Mouse (Mus musculus): ENCODE data around the gene Panx1. TPM values are rescaled to one million over a fixed set of nuclear protein-coding genes. Genes with fewer than 3 reads are reported as not detected.

Gene Panx1
- polyA plus RNA-seq, 1 experiment from 2014 or later: 114 TPM

DNA sequence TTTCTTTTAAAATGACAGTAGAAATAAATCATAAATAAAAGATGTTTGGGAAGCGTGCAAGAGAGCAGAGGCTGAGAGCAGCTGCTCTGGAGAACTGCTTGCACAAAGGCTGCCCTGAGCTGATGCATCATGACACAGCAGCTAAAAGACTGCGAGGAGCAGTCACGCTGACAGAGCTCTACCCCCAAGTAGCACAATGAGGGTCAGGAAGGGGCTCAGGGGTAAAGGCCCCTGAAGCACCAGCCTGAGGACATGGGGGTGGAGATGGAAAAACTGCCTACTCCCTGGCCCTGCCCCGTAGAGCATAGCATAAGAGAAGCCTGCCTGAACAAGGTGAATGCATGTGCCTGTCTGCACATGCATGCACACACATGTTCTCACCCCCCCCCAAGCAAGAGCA is 8.5 kb downstream of the Panx1 start:
- peak; percentile 71 for ATAC-seq (ENCODE audit: low FRiP score)
- Histone ChIP-seq H3K36me3 (0 out of 2 replicates have a peak, but pooled peaks cover 9% of the 10 kb centered on the region), H3K9ac (no peak overlapping the region), H3K9me3 (replicated peaks) (no peaks in the 10 kb centered on the region), H3K4me2 (replicated peaks) (no peak overlapping the region), H3K4me3 (no peak overlapping the region), H3K4me1 (peaks cover 9% of the 10 kb centered on the region), H3K27me3 (no peaks in the 10 kb centered on the region), H3K27ac (peak overlapping the region; percentile 68)
- 27% methylated on average over 4 of the region's 4 CpGs for whole genome bisulfite sequencing

DNA sequence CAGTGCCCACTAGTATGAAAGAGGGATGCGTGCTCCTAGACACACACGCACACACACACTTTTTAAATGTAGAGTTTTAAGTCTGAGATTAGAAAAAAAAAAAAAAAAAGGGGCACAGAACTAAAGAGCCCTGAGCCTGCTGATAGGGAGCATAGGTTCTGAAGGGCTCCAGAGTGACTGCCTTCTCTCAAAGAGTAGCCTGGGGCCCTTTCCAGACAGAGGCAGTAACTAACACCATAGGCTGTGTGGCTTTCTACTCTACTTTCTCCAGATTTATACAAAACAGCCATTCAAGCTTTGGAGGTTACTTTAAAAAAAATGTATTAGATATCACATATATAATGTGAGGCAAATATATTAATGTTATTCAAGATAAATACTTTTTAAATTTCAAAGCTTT is 8.9 kb downstream of the Panx1 start:
- H3K9me3 ChIP-seq (replicated peaks): no peaks in the 10 kb centered on the region
- 85% methylated on average over 2 of the region's 2 CpGs for WGBS
- H3K36me3 ChIP-seq: 0 out of 2 replicates have a peak, but pooled peaks cover 13% of the 10 kb centered on the region
- H3K27me3 ChIP-seq: no peaks in the 10 kb centered on the region
- H3K4me1 ChIP-seq: peaks cover 9% of the 10 kb centered on the region
- no peak overlapping the region for H3K4me2 ChIP-seq (replicated peaks)
- H3K4me3 ChIP-seq: no peak overlapping the region
- ATAC-seq (ENCODE audit: low FRiP score): no peak
- no peak overlapping the region for H3K9ac ChIP-seq
- peak overlapping the region; percentile 68; the same call in 1 of the 2 replicates for H3K27ac ChIP-seq

DNA sequence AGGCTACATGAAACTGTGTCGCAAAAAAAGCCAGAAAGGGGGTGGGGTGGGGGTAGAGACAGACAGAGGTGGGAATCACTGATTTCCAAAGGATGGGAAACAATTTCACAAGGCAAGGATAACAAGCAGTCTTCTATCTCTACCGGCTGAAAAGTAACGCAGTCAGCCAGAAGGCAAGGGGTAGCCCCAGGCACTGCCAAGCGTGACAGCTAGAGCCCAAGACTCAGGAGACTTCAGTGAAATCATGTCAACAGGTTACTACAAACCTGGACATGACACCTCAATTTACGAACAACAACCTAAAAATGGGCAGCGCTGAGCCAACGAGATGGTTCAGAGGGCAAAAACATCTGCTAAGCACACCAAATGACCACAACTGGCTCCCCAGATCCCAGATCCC is 9.3 kb downstream of the Panx1 start:
- H3K9ac ChIP-seq: no peak overlapping the region
- 88% methylated on average over 7 of the region's 7 CpGs for WGBS
- no peak for ATAC-seq (ENCODE audit: low FRiP score)

DNA sequence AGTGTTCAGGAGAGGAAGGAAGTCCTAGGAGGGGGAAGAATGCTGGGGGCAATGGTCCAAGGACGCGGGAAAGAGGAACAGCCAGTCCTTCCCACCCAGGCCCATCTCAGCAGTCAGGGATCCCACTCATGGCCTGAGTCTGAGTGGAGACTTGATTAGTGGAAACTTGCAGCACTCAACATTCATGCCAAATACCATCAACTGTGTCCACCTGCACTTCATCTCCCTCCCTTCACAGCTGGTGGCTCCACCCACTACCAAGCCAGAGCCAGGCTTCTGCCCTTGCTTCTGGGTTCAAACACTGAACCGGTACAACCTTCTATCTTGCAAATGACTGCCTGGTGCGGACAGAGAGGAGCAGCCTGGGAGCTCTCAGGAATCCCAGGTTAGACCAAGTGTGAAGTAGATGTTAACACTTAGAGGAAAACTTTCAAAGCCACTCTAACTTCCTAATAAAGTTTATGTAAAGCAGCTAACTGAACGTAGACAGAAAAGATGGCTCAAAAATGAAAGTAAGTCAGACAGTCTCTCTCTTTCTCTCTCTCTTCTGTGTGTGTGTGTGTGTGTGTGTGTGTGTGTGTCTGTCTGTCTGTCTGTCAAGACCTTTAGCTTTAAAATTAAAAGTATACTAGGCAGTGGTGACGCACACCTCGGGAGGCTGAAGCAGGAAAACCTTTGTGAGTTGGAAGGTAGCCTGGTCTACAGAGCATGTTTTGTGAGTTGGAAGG is 10.6 kb downstream of the Panx1 start:
- Histone ChIP-seq H3K4me3 (no peak overlapping the region), H3K9ac (no peak overlapping the region), H3K4me1 (peaks cover 5% of the 10 kb centered on the region), H3K27ac (no peak overlapping the region), H3K36me3 (0 out of 2 replicates have a peak, but pooled peaks cover 13% of the 10 kb centered on the region), H3K9me3 (replicated peaks) (no peaks in the 10 kb centered on the region), H3K27me3 (no peaks in the 10 kb centered on the region), H3K4me2 (replicated peaks) (no peak overlapping the region)
- 84% methylated on average over 7 of the region's 7 CpGs for WGBS
- no peak for ATAC-seq (ENCODE audit: low FRiP score)

More for the DNA sequence above, 9.3 kb downstream of the Panx1 start:
- H3K9me3 ChIP-seq (replicated peaks): no peaks in the 10 kb centered on the region
- no peak overlapping the region for H3K4me2 ChIP-seq (replicated peaks)
- H3K4me3 ChIP-seq: no peak overlapping the region
- H3K27ac ChIP-seq: no peak overlapping the region
- H3K4me1 ChIP-seq: peaks cover 5% of the 10 kb centered on the region
- 0 out of 2 replicates have a peak, but pooled peaks cover 13% of the 10 kb centered on the region for H3K36me3 ChIP-seq
- no peaks in the 10 kb centered on the region for H3K27me3 ChIP-seq

DNA sequence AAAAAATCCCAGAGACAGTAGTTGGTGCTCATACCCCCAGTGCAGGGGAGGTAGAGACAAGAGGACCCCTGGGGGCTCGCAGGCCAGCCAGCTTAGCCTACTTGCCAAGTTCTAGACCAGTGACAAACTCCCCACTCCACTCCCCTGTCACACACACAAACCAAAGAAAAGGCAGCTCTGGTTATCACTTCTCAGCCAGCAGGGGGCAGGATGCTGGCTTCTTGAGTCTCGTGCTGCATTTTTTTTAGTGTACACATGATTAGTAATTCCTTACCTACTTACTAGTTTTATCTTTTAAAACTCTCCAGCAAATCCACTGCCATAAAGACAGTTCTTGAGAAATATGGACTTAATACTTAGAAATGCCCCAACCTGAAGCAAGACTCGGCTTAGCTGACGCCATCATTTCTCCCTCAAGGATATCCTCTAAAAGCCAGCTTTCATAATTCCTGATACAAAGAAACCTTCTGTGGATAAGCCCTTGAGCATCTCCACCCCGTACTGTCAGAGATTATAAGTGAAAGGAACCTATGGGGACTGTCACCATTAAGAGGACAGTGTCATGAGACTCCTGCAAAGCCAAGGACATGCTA is 11.6 kb downstream of the Panx1 start:
- H3K4me2 ChIP-seq (replicated peaks): no peak overlapping the region
- H3K27ac ChIP-seq: no peak overlapping the region
- H3K27me3 ChIP-seq: no peaks in the 10 kb centered on the region
- H3K9me3 ChIP-seq (replicated peaks): no peaks in the 10 kb centered on the region
- H3K36me3 ChIP-seq: 0 out of 2 replicates have a peak, but pooled peaks cover 13% of the 10 kb centered on the region
- H3K4me1 ChIP-seq: peaks cover 5% of the 10 kb centered on the region
- 73% methylated on average over 5 of the region's 5 CpGs for WGBS
- H3K4me3 ChIP-seq: no peak overlapping the region
- ATAC-seq (ENCODE audit: low FRiP score): no peak
- no peak overlapping the region for H3K9ac ChIP-seq

DNA sequence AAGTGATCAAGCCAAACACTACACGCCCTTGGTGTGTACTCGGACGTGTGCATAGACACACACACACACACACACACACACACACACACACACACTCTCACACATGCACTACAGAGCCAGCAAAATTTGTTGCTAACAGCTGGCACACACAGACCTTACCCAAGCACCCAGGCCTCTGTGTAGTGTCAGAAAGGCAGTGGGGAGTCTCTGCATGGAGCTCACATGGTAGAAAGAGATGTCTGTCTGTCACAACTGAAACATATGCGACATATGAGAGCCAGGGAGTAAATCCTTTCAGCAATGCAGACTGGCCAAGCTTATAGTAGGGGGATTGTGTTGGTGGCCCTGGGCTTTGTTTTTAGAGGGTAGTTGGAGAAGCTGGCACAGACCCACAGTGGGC is 12.5 kb downstream of the Panx1 start:
- Histone ChIP-seq H3K36me3 (0 out of 2 replicates have a peak, but pooled peaks cover 13% of the 10 kb centered on the region), H3K4me2 (replicated peaks) (no peak overlapping the region), H3K9ac (0 out of 2 replicates have a peak overlapping the region, but pooled peaks have one; percentile 18), H3K4me3 (no peak overlapping the region), H3K9me3 (replicated peaks) (no peaks in the 10 kb centered on the region), H3K4me1 (peaks cover 5% of the 10 kb centered on the region), H3K27ac (no peak overlapping the region), H3K27me3 (no peaks in the 10 kb centered on the region)
- no peak for ATAC-seq (ENCODE audit: low FRiP score)
- WGBS: 87% methylated on average over 4 of the region's 4 CpGs

DNA sequence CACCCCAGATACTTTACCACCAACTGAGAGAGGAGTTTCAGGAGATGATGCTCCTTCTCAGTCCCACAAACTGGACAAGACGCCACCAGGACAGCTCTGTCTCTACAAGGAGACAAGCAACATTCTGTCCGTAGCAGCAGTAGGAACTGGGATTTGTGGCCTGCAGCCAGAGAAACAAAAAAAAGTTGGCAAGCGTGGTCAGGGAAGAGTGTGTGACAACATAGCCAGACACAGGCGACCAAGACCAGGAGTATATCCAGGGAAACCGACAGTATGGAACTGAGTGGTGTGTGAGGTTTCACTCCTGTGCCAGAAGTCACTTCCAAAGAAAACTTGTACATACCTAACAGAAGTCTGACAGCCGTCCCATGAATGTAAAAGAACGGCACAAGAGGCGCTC is 14.5 kb downstream of the Panx1 start:
- no peaks in the 10 kb centered on the region for H3K27me3 ChIP-seq

DNA sequence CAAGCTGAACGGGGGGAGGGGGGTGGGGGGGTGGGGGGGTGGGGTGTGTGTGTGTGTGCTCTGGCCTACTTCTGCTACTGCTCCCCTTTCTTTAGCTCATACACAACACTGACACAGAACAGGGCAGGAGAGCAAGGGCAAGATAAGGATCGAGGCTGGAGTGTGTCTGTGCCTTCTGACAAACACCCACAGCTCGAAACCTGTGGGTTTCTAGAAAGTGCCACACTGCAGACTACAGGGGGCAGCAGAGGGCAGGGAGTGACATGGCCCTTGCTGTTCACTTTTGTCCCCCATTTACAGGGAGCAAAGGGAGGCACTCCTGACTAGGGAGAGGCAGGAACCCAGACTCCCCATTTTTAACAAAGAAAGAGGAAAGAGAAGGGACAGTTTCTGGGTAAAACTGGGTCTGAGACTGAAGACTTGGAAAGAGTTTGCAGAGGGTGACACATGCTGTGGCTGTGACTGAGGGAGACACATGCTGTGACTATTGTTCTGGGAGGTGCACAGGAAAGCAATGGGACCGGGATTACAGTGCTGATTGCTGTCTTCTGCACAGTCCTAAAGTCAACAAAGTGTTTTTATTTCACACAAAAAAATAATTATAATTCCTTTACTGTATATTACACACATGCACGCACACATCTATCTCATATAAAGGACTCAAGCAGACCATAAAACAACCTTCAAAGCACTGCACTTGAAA is 16.1 kb downstream of the Panx1 start:
- no peak overlapping the region for H3K9ac ChIP-seq
- peaks cover 26% of the 10 kb centered on the region; the same call in 1 of the 2 replicates for H3K36me3 ChIP-seq
- no peaks in the 10 kb centered on the region for H3K27me3 ChIP-seq
- WGBS: 69% methylated on average over 5 of the region's 5 CpGs
- 0 out of 2 replicates have a peak, but pooled peaks cover 5% of the 10 kb centered on the region for H3K9me3 ChIP-seq (replicated peaks)
- no peak overlapping the region for H3K4me3 ChIP-seq
- ATAC-seq (ENCODE audit: low FRiP score): no peak; the same call in 1 of the 2 replicates
- no peak overlapping the region for H3K27ac ChIP-seq
- no peaks in the 10 kb centered on the region for H3K4me1 ChIP-seq
- H3K4me2 ChIP-seq (replicated peaks): no peak overlapping the region

More for the DNA sequence above, 14.5 kb downstream of the Panx1 start:
- Histone ChIP-seq H3K9ac (no peak overlapping the region), H3K9me3 (replicated peaks) (0 out of 2 replicates have a peak, but pooled peaks cover 5% of the 10 kb centered on the region), H3K4me2 (replicated peaks) (no peak overlapping the region), H3K27ac (no peak overlapping the region), H3K4me3 (no peak overlapping the region), H3K36me3 (peaks cover 26% of the 10 kb centered on the region; the same call in 1 of the 2 replicates), H3K4me1 (no peaks in the 10 kb centered on the region)
- no peak for ATAC-seq (ENCODE audit: low FRiP score)
- 84% methylated on average over 8 of the region's 8 CpGs for WGBS

DNA sequence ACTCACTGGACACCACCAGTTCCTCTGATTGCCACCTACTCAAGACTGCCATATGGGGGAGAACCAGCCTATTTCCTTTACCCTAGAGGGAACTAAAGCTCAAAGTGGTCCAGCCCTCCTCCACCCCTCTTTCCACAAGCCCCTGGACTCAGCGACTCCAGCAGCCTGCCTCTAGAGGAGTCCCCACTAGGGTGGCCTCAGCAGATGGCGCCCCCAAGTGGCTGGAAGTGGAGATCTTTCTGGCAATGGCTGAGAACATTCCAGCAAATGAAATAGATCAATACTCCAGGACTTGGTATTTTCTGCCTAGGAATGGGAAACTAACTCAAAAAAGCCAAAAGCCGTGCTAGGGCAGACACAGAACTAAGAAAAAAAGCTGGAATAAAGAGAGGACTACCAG is 17.6 kb downstream of the Panx1 start:
- no peak overlapping the region for H3K4me2 ChIP-seq (replicated peaks)
- H3K9me3 ChIP-seq (replicated peaks): 0 out of 2 replicates have a peak, but pooled peaks cover 5% of the 10 kb centered on the region
- H3K36me3 ChIP-seq: peaks cover 23% of the 10 kb centered on the region; the same call in 1 of the 2 replicates
- no peaks in the 10 kb centered on the region for H3K4me1 ChIP-seq
- ATAC-seq (ENCODE audit: low FRiP score): no peak
- H3K27ac ChIP-seq: no peak overlapping the region
- 74% methylated on average over 3 of the region's 3 CpGs for WGBS
- no peaks in the 10 kb centered on the region for H3K27me3 ChIP-seq
- no peak overlapping the region for H3K4me3 ChIP-seq
- no peak overlapping the region for H3K9ac ChIP-seq

DNA sequence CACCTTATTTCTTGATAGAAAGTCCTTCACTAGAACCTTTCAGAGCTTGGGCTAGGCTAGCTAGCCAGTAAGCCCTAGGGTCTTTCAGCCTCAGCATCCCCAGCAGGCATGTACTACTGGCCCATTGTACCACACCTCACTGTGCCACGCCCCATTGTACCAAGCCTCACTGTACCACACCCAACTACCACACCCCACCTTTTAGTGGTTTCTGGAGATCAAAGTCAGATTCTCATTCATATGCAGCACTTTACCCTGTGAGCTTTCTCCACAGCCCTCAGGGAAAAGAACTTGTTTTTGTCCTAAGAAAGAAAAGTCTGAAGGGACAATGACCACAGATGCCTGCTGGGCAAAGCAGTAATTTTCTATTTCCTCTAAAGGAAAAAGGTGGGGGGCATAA is 22.2 kb downstream of the Panx1 start:
- H3K36me3 ChIP-seq: peaks cover 38% of the 10 kb centered on the region
- no peaks in the 10 kb centered on the region for H3K27me3 ChIP-seq
- 0 out of 2 replicates have a peak, but pooled peaks cover 5% of the 10 kb centered on the region for H3K9me3 ChIP-seq (replicated peaks)
- WGBS: 82% methylated on average over 1 of the region's 1 CpGs
- H3K27ac ChIP-seq: no peak overlapping the region
- H3K4me2 ChIP-seq (replicated peaks): no peak overlapping the region
- ATAC-seq (ENCODE audit: low FRiP score): no peak
- no peaks in the 10 kb centered on the region for H3K4me1 ChIP-seq
- H3K4me3 ChIP-seq: no peak overlapping the region
- H3K9ac ChIP-seq: no peak overlapping the region

DNA sequence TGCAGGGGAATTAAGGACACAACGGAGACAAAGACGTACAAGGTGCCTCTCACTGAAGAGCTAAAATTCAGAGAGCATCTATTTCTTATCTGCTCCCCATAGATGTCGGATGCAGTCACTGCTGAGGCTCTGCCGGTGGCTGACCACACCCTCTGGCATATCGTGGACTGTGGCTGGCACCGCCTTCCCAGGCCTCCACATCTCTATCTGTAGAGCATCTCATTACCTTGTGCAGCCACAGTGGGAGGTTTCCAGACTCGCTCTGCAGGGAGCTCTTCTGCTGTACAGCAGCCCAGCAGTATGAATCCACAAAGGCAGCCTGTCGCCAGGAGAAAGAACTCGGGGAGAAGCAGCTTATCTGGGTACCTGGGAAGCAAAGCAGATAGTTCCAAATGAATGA is 24.1 kb downstream of the Panx1 start:
- H3K27ac ChIP-seq: no peak overlapping the region
- H3K4me1 ChIP-seq: no peaks in the 10 kb centered on the region
- H3K4me3 ChIP-seq: no peak overlapping the region
- H3K9me3 ChIP-seq (replicated peaks): 0 out of 2 replicates have a peak, but pooled peaks cover 1% of the 10 kb centered on the region
- no peak for ATAC-seq (ENCODE audit: low FRiP score)
- peaks cover 35% of the 10 kb centered on the region for H3K36me3 ChIP-seq
- no peak overlapping the region for H3K4me2 ChIP-seq (replicated peaks)
- no peaks in the 10 kb centered on the region for H3K27me3 ChIP-seq
- no peak overlapping the region for H3K9ac ChIP-seq
- 80% methylated on average over 9 of the region's 9 CpGs for WGBS

DNA sequence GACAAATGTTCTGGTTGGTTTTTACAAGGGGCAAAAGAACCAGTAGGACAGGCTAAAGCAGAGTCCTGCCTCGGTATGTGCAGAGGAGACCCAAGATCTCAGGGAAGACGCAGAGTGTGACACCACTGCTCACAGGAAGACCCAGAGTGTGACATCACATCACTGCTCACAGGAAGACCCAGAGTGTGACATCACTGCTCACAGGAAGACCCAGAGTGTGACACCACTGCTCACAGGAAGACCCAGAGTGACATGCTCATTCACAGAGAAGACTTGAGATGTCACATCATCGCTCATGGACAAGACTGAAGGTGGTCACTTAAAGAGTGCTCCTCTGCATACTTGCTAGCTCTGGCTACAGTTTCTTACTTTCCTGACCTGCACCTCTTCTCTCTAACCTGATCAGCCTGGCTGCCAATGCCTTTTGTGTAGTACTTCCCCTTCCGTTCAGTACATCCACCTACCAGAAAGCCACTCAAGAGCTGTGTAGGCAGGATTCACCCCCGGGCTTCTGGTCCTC is 24.7 kb downstream of the Panx1 start:
- 90% methylated on average over 5 of the region's 5 CpGs for WGBS
- Histone ChIP-seq H3K9ac (no peak overlapping the region), H3K4me3 (no peak overlapping the region), H3K4me1 (no peaks in the 10 kb centered on the region), H3K9me3 (replicated peaks) (no peaks in the 10 kb centered on the region), H3K4me2 (replicated peaks) (no peak overlapping the region), H3K27me3 (no peaks in the 10 kb centered on the region), H3K36me3 (peaks cover 32% of the 10 kb centered on the region), H3K27ac (no peak overlapping the region)
- no peak for ATAC-seq (ENCODE audit: low FRiP score)
